Mouse (Mus musculus): Measurements from ENCODE around the gene A2ml1. TPM values are rescaled to one million over a fixed set of nuclear protein-coding genes. Genes with fewer than 3 reads are reported as not detected.
A peak's percentile ranks its signal among the peaks of the same experiment; 100 is the strongest.

Gene A2ml1
- polyA plus RNA-seq, 1 experiment from 2014 or later = 4.8 TPM

- Histone ChIP-seq H3K4me3 (ENCODE audit: low read depth, low read length) (no peak overlapping the region), H3K36me3 (ENCODE audit: control insufficient read depth, insufficient read depth, low read length) (no peaks in the 10 kb centered on the region), H3K27me3 (replicated peaks; ENCODE audit: control insufficient read depth, insufficient read depth, low read length) (no peaks in the 10 kb centered on the region), H3K27ac (replicated peaks; ENCODE audit: low read depth, low read length) (no peak overlapping the region), H3K9me3 (ENCODE audit: control insufficient read depth, low read length) (no peaks in the 10 kb centered on the region; the same call in 1 of the 2 replicates), H3K4me1 (ENCODE audit: control insufficient read depth, insufficient read depth, low read length) (no peaks in the 10 kb centered on the region), H3K9ac (ENCODE audit: low read depth, low read length) (no peak overlapping the region), H3K4me2 (ENCODE audit: low read depth, low read length) (no peak overlapping the region)
- no peak for ATAC-seq (ENCODE audit: low read depth)
- no peak for DNase-seq (ENCODE audit: low spot score)
- WGBS = 89% methylated on average over 7 of the region's 7 CpGs
Measured at GRCm38 (mm10) chr6:128519159-128519558, 62.2 kb downstream of the A2ml1 start.

- no peaks in the 10 kb centered on the region for H3K36me3 ChIP-seq (ENCODE audit: control insufficient read depth, insufficient read depth, low read length)
Measured at GRCm38 (mm10) chr6:128505676-128506236, 75.7 kb downstream of the A2ml1 start.

GRCm38 (mm10) chr6:128504743-128505142 is 76.7 kb downstream of the A2ml1 start:
- Histone ChIP-seq H3K36me3 (ENCODE audit: control insufficient read depth, insufficient read depth, low read length) (no peaks in the 10 kb centered on the region), H3K4me2 (ENCODE audit: low read depth, low read length) (no peak overlapping the region), H3K27ac (replicated peaks; ENCODE audit: low read depth, low read length) (no peak overlapping the region), H3K4me3 (ENCODE audit: low read depth, low read length) (no peak overlapping the region), H3K9me3 (ENCODE audit: control insufficient read depth, low read length) (no peaks in the 10 kb centered on the region), H3K9ac (ENCODE audit: low read depth, low read length) (no peak overlapping the region), H3K27me3 (replicated peaks; ENCODE audit: control insufficient read depth, insufficient read depth, low read length) (no peaks in the 10 kb centered on the region), H3K4me1 (ENCODE audit: control insufficient read depth, insufficient read depth, low read length) (no peaks in the 10 kb centered on the region)
- ATAC-seq (ENCODE audit: low read depth) (no peak), DNase-seq (ENCODE audit: low spot score) (no peak)
- 77% methylated on average over 5 of the region's 5 CpGs for WGBS

More at GRCm38 (mm10) chr6:128505676-128506236, 75.7 kb downstream of the A2ml1 start:
- no peaks in the 10 kb centered on the region for H3K4me1 ChIP-seq (ENCODE audit: control insufficient read depth, insufficient read depth, low read length)
- no peak overlapping the region for H3K4me2 ChIP-seq (ENCODE audit: low read depth, low read length)
- H3K9me3 ChIP-seq (ENCODE audit: control insufficient read depth, low read length) = no peaks in the 10 kb centered on the region
- 85% methylated on average over 2 of the region's 2 CpGs for WGBS
- H3K27me3 ChIP-seq (replicated peaks; ENCODE audit: control insufficient read depth, insufficient read depth, low read length) = no peaks in the 10 kb centered on the region
- no peak for DNase-seq (ENCODE audit: low spot score)
- H3K9ac ChIP-seq (ENCODE audit: low read depth, low read length) = no peak overlapping the region
- no peak for ATAC-seq (ENCODE audit: low read depth)
- H3K4me3 ChIP-seq (ENCODE audit: low read depth, low read length) = no peak overlapping the region
- H3K27ac ChIP-seq (replicated peaks; ENCODE audit: low read depth, low read length) = no peak overlapping the region

GRCm38 (mm10) chr6:128495346-128495745 is 86.1 kb downstream of the A2ml1 start:
- Histone ChIP-seq H3K9ac (ENCODE audit: low read depth, low read length) (no peak overlapping the region), H3K4me1 (ENCODE audit: control insufficient read depth, insufficient read depth, low read length) (peaks cover 5% of the 10 kb centered on the region; the same call in 1 of the 2 replicates), H3K27me3 (replicated peaks; ENCODE audit: control insufficient read depth, insufficient read depth, low read length) (no peaks in the 10 kb centered on the region), H3K9me3 (ENCODE audit: control insufficient read depth, low read length) (no peaks in the 10 kb centered on the region), H3K27ac (replicated peaks; ENCODE audit: low read depth, low read length) (no peak overlapping the region), H3K4me2 (ENCODE audit: low read depth, low read length) (no peak overlapping the region), H3K36me3 (ENCODE audit: control insufficient read depth, insufficient read depth, low read length) (no peaks in the 10 kb centered on the region), H3K4me3 (ENCODE audit: low read depth, low read length) (no peak overlapping the region)
- no peak for ATAC-seq (ENCODE audit: low read depth)
- DNase-seq (ENCODE audit: low spot score) = no peak
- WGBS = 50% methylated on average over 1 of the region's 1 CpGs

- ATAC-seq (ENCODE audit: low read depth) (no peak; the same call in 1 of the 2 replicates), DNase-seq (ENCODE audit: low spot score) (peak; percentile 41)
- no peaks in the 10 kb centered on the region for H3K9me3 ChIP-seq (ENCODE audit: control insufficient read depth, low read length)
- H3K4me1 ChIP-seq (ENCODE audit: control insufficient read depth, insufficient read depth, low read length) = peaks cover 5% of the 10 kb centered on the region; the same call in 1 of the 2 replicates
- H3K27ac ChIP-seq (replicated peaks; ENCODE audit: low read depth, low read length) = no peak overlapping the region
- WGBS = 55% methylated on average over 15 of the region's 15 CpGs
- H3K9ac ChIP-seq (ENCODE audit: low read depth, low read length) = no peak overlapping the region
- no peak overlapping the region for H3K4me2 ChIP-seq (ENCODE audit: low read depth, low read length)
- no peak overlapping the region for H3K4me3 ChIP-seq (ENCODE audit: low read depth, low read length)
- H3K27me3 ChIP-seq (replicated peaks; ENCODE audit: control insufficient read depth, insufficient read depth, low read length) = no peaks in the 10 kb centered on the region
- H3K36me3 ChIP-seq (ENCODE audit: control insufficient read depth, insufficient read depth, low read length) = no peaks in the 10 kb centered on the region
Measured at GRCm38 (mm10) chr6:128494646-128495331, 86.6 kb downstream of the A2ml1 start.

GRCm38 (mm10) chr6:128491916-128492315 is 89.5 kb downstream of the A2ml1 start:
- peak; percentile 78; the same call in 1 of the 2 replicates for ATAC-seq (ENCODE audit: low read depth)
- 69% methylated on average over 4 of the region's 4 CpGs for WGBS

GRCm38 (mm10) chr6:128490141-128490540 is 91.3 kb downstream of the A2ml1 start:
- peaks cover 5% of the 10 kb centered on the region; the same call in 1 of the 2 replicates for H3K4me1 ChIP-seq (ENCODE audit: control insufficient read depth, insufficient read depth, low read length)
- no peaks in the 10 kb centered on the region for H3K27me3 ChIP-seq (replicated peaks; ENCODE audit: control insufficient read depth, insufficient read depth, low read length)
- no peaks in the 10 kb centered on the region for H3K36me3 ChIP-seq (ENCODE audit: control insufficient read depth, insufficient read depth, low read length)
- no peak overlapping the region for H3K27ac ChIP-seq (replicated peaks; ENCODE audit: low read depth, low read length)
- no peak overlapping the region for H3K4me2 ChIP-seq (ENCODE audit: low read depth, low read length)
- no peak for ATAC-seq (ENCODE audit: low read depth)
- 96% methylated on average over 10 of the region's 10 CpGs for WGBS
- H3K4me3 ChIP-seq (ENCODE audit: low read depth, low read length) = no peak overlapping the region
- no peak for DNase-seq (ENCODE audit: low spot score)
- no peaks in the 10 kb centered on the region for H3K9me3 ChIP-seq (ENCODE audit: control insufficient read depth, low read length)
- H3K9ac ChIP-seq (ENCODE audit: low read depth, low read length) = no peak overlapping the region

More at GRCm38 (mm10) chr6:128491916-128492315, 89.5 kb downstream of the A2ml1 start:
- Histone ChIP-seq H3K4me2 (ENCODE audit: low read depth, low read length) (no peak overlapping the region), H3K9me3 (ENCODE audit: control insufficient read depth, low read length) (no peaks in the 10 kb centered on the region), H3K27me3 (replicated peaks; ENCODE audit: control insufficient read depth, insufficient read depth, low read length) (no peaks in the 10 kb centered on the region), H3K4me1 (ENCODE audit: control insufficient read depth, insufficient read depth, low read length) (peaks cover 5% of the 10 kb centered on the region; the same call in 1 of the 2 replicates), H3K9ac (ENCODE audit: low read depth, low read length) (no peak overlapping the region), H3K4me3 (ENCODE audit: low read depth, low read length) (no peak overlapping the region), H3K36me3 (ENCODE audit: control insufficient read depth, insufficient read depth, low read length) (no peaks in the 10 kb centered on the region), H3K27ac (replicated peaks; ENCODE audit: low read depth, low read length) (no peak overlapping the region)
- peak; percentile 64 for DNase-seq (ENCODE audit: low spot score)
